Mouse (Mus musculus) lung, embryonic 15.5 days (tissue): ENCODE measurements around the gene Gclm. TPM values are rescaled to one million over a fixed set of nuclear protein-coding genes. Genes with fewer than 3 reads are reported as not detected.

Experiments used
- microRNA counts: library from miRNA; unstranded; fragments of <30 nt; microRNA quantifications from one replicate; lab custom pipeline; 2016
- microRNA-seq: library from miRNA; unstranded; fragments of <30 nt; microRNA quantifications from one replicate; pipeline ENCODE4, GENCODE M21; 2016
- polyA plus RNA-seq: library from polyadenylated mRNA; unstranded; fragments of >200 nt; fragmentation: Nextera tagmentation; extraction: Ambion mirVana; gene quantifications from 2 replicates; pipeline ENCODE4 v1.2.1, GENCODE M21; 2015

Gclm gene
- polyA plus RNA-seq, 1 experiment from 2014 or later, result 90.6 TPM

MicroRNAs within 50 kb of the gene (microRNA counts, 519-probe panel; counts per million panel counts)
- 2,235 counts per million, percentile 30 among the panel's probes with 10 or more counts for microRNA mmu-miR-760 (lab: Ali Mortazavi, UCI)

Small RNAs within 50 kb of the gene (microRNA-seq; reads per million reads assigned to microRNA genes)
- gene Gm22903 (not detected), gene Mir760 (39.8 reads per million, percentile 43 among the genes with 10 or more reads in this experiment)

Other genes with a start within 250 kb of the Gclm start
- gene Abca4, start 201.1 kb upstream of the Gclm start, polyA plus RNA-seq, result 1.3 and 1.5 TPM in 2 replicates
- gene Dnttip2, start 28.8 kb downstream of the Gclm start, polyA plus RNA-seq, result 60.5 and 67.8 TPM in 2 replicates
- 14.7 and 16.2 TPM in 2 replicates for gene Bcar3, start 48.6 kb downstream of the Gclm start, polyA plus RNA-seq